Mouse (Mus musculus) heart, adult 2 months (tissue): Measurements from ENCODE around the gene Vps72. TPM values are rescaled to one million over a fixed set of nuclear protein-coding genes. Genes with fewer than 3 reads are reported as not detected.

Source experiments
- DNase-seq, 2 experiments: peaks; one replicate each; pipeline ENCODE4 v3.0.0; 2021
- H3K27ac ChIP-seq: fragments of 200-600 bp; 2 replicates; pipeline ENCODE4 v1.8.1; 2022
- H3K27me3 ChIP-seq: fragments of 200-500 bp; 2 replicates; pipeline ENCODE4 v1.6.1; 2012; ENCODE audit warnings: mild to moderate bottlenecking, low read length, inconsistent platforms, mixed read lengths; ENCODE audit not compliant: control insufficient read depth, insufficient read depth
- H3K36me3 ChIP-seq: fragments of 200-500 bp; 2 replicates; pipeline ENCODE4 v1.6.1; 2012; ENCODE audit warnings: low read length, inconsistent platforms; ENCODE audit not compliant: control insufficient read depth, insufficient read depth
- H3K4me1 ChIP-seq: fragments of 200-500 bp; 2 replicates; pipeline ENCODE4 v1.6.1; 2011; ENCODE audit warnings: low read length; ENCODE audit not compliant: control insufficient read depth, insufficient read depth
- H3K4me3 ChIP-seq: fragments of 200-600 bp; 2 replicates; pipeline ENCODE4 v1.8.1; 2022
- H3K79me2 ChIP-seq: fragments of 200-500 bp; replicated peaks from 2 replicates; pipeline ENCODE4 v1.6.1; 2012; ENCODE audit warnings: mild to moderate bottlenecking, inconsistent platforms, low read length, moderate library complexity, mixed read lengths; ENCODE audit not compliant: control insufficient read depth, insufficient read depth
- H3K9ac ChIP-seq: fragments of 200-500 bp; 2 replicates; pipeline ENCODE4 v1.6.1; 2012; ENCODE audit warnings: low read depth, mild to moderate bottlenecking, control low read depth, inconsistent platforms, low read length, mixed read lengths
- CTCF ChIP-seq: fragments of 200-600 bp; IDR thresholded peaks from 2 replicates; pipeline ENCODE4 v1.8.1; 2022; ENCODE audit warnings: antibody characterized with exemption, mild to moderate bottlenecking, moderate library complexity
- EP300 ChIP-seq: fragments of 200-500 bp; IDR thresholded peaks from 2 replicates; pipeline ENCODE4 v1.6.1; 2011; ENCODE audit warnings: low read depth, low read length, control low read depth; ENCODE audit not compliant: insufficient read depth
- POLR2A ChIP-seq: fragments of 200-500 bp; IDR thresholded peaks from 2 replicates; pipeline ENCODE4 v1.6.1; 2011; ENCODE audit warnings: mild to moderate bottlenecking, low read depth, low read length, control low read depth; ENCODE audit not compliant: insufficient read depth
- WGBS: fragments of 180-500 bp; shearing (Covaris S2); methylation state at CpG from one replicate; pipeline ENCODE4 v1.1.7; 2018; 5-methylcytosine and 5-hydroxymethylcytosine counted together
- intact Hi-C: fragments of 180-260 bp; cut with DNase I; formaldehyde crosslinking; loops from one replicate; pipeline ENCODE4 v1.15.1; 2025
- polyA plus RNA-seq: library from polyadenylated mRNA; depleted of rRNA; stranded (reverse); fragments of >200 nt; gene quantifications from 2 replicates; pipeline ENCODE4 v1.2.3, GENCODE M21; 2012
- total RNA-seq, 2 experiments: library from RNA; stranded (reverse); gene quantifications; 2 replicates each; pipeline ENCODE4 v1.2.3; 2021

The Vps72 gene
- total and polyA plus RNA-seq, 3 experiments, result 31.8 to 36.5 (median 34.5) TPM

DNA sequence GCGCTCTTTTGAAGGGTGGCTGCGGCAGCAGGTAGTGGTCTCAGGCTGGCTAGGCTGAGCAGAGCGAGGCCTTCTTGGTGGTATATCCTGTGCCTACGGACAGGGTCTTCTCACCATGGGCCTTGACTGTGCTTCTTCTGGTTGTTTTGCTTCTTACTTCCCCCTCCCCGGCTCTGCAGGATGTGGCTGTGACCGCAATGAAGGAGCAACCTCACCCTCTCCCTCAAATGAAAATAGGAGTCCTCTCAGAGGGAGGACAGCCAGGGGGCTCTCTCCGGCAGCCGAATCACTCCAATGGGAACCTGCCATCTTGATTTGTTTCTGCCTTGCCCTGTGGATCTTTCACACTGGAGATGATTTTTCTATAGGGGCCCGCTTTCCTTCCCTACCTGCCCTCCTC, 30.7 kb downstream of the Vps72 start:
- H3K9ac ChIP-seq, result no peak overlapping the region
- peak in 1 of 2 experiments; percentile 60 for DNase-seq
- no peaks in the 10 kb centered on the region for H3K36me3 ChIP-seq
- 89% methylated on average over 9 of the region's 9 CpGs for WGBS
- H3K4me3 ChIP-seq, result no peak overlapping the region
- 0 out of 2 replicates have a peak, but pooled peaks have one; percentile 25 for TF ChIP-seq POLR2A
- no peak for TF ChIP-seq EP300
- H3K27ac ChIP-seq, result peak overlapping the region; percentile 12; the same call in 1 of the 2 replicates
- no peaks in the 10 kb centered on the region for H3K4me1 ChIP-seq
- intact Hi-C loops, result loop anchor here (5.0 kb wide), 1 partner anchor 99 kb away; the partner anchor contains the start of gene Psmd4
- no peaks in the 10 kb centered on the region for H3K79me2 ChIP-seq
- no peaks in the 10 kb centered on the region for H3K27me3 ChIP-seq

DNA sequence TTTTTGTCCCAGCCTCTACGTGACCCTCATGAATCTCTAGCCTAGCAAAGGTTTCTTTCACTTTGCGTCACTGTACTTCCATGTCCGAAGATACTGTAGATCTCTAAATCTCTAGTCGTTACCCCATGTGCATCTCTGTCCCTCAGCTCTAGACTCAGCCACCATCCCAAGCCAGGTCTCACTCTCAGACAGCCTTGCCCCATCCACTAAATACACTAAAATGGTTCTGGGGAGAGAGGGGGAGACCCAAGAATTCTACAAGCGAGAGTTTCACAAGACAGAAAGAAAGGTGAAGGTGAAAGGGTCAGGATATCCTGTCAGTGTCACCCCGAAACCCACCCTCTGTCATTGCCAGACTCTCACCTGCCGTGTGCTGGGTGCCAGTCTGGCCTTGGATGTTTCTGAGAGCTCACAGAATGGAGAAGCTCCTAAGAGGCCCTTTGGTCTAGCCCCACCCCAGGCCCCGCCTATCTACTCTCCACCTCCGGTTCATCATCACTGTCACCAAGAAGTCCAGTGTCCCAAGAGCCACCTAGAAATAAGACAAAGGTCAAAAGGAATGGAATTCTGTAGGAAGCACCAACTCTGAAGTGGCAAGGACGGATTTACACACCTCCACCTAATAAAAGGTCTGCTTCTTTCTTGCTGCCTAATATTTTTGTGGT, 31.3 kb downstream of the Vps72 start, which contains the start of gene Tnfaip8l2:
Gene Tnfaip8l2, minus strand, starts transcription at position 409 of the 665 bp plus-strand sequence.
- no peaks in the 10 kb centered on the region for H3K79me2 ChIP-seq

DNA sequence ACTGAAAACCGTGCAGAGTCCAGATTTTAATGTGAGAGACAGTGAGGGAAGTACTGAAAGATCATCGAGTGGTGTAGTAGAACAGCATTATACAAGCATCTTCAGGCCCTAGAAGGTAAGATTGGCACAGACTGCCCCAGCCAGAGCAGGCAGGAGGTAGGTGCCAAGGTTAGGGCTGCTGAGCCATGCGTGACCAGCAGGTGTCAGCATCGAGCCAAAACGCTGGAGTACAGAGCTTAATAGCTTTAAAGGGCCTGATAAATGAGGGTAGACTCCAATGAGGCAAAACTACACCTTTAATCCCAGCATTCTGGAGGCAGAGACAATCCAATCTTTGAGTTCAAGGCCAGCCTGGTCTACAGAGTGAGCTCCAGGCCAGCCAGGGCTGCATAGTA, 31.8 kb downstream of the Vps72 start:
- WGBS, result 4% methylated on average over 5 of the region's 5 CpGs
- H3K4me1 ChIP-seq, result no peaks in the 10 kb centered on the region
- intact Hi-C loops, result loop anchor here (1.0 to 5.0 kb wide), 5 partner anchors 18 to 121 kb away; partner anchors contain the start of genes Gabpb2, Psmd4 and Sema6c
- H3K79me2 ChIP-seq, result no peaks in the 10 kb centered on the region
- H3K27ac ChIP-seq, result no peak overlapping the region
- no peak overlapping the region for H3K9ac ChIP-seq
- DNase-seq, result peak; percentile 88 to 92
- TF ChIP-seq CTCF (peak; percentile 99), POLR2A (0 out of 2 replicates have a peak, but pooled peaks have one; percentile 17), EP300 (peak; percentile 91)
- H3K27me3 ChIP-seq, result no peaks in the 10 kb centered on the region
- no peak overlapping the region for H3K4me3 ChIP-seq
- H3K36me3 ChIP-seq, result no peaks in the 10 kb centered on the region

More for the DNA sequence above, 31.3 kb downstream of the Vps72 start, which contains the start of gene Tnfaip8l2:
- intact Hi-C loops, result loop anchor here (1.0 to 5.0 kb wide), 5 partner anchors 19 to 121 kb away; partner anchors contain the start of genes Gabpb2, Psmd4 and Sema6c
- Histone ChIP-seq H3K27me3 (no peaks in the 10 kb centered on the region), H3K4me1 (no peaks in the 10 kb centered on the region), H3K9ac (no peak within 1 kb of the TSS), H3K4me3 (no peak within 1 kb of the TSS), H3K27ac (peak within 1 kb of the TSS; percentile 12; the same call in 1 of the 2 replicates), H3K36me3 (no peaks in the 10 kb centered on the region)
- peak in 1 of 2 experiments; percentile 69 for DNase-seq
- WGBS, result 82% methylated on average over 10 of the region's 10 CpGs
- TF ChIP-seq EP300 (no peak), POLR2A (peak; percentile 54; the same call in 1 of the 2 replicates)

DNA sequence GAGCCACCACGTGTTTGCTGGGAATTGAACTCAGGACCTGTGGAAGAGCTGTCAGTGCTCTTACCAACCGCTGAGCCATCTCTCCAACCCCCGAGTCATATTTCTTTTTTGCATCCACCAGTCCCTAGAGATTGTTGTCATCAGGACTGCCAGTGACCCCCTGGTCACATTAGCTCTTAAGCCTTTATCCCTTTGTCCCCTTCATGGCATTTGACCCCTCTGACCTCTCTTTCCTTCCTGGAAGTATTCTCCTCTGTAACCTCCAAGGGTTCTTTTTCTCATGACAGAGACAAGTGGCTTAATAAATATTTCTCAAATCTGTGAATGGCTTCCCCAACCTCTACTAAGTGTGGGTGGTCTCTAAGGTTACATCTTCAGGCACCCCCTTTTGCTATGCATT, 37.1 kb downstream of the Vps72 start:
- Histone ChIP-seq H3K27ac (no peak overlapping the region), H3K27me3 (no peaks in the 10 kb centered on the region), H3K9ac (no peak overlapping the region), H3K36me3 (no peaks in the 10 kb centered on the region), H3K4me3 (no peak overlapping the region), H3K79me2 (no peaks in the 10 kb centered on the region), H3K4me1 (no peaks in the 10 kb centered on the region)
- TF ChIP-seq CTCF, result no peak
- TF ChIP-seq POLR2A, result no peak
- TF ChIP-seq EP300, result no peak
- no peak for DNase-seq
- intact Hi-C loops, result loop anchor here (5.0 kb wide), 1 partner anchor 39 kb away; no protein-coding TSS in a partner anchor
- 67% methylated on average over 3 of the region's 3 CpGs for WGBS

- no peaks in the 10 kb centered on the region for H3K4me1 ChIP-seq
- DNase-seq, result no peak
- TF ChIP-seq EP300 (no peak), POLR2A (no peak), CTCF (peak; percentile 70)
- WGBS, result 36% methylated on average over 4 of the region's 4 CpGs
- H3K9ac ChIP-seq, result no peak overlapping the region
- H3K4me3 ChIP-seq, result no peak overlapping the region
- H3K36me3 ChIP-seq, result no peaks in the 10 kb centered on the region
- no peak overlapping the region for H3K27ac ChIP-seq
- no peaks in the 10 kb centered on the region for H3K79me2 ChIP-seq
- H3K27me3 ChIP-seq, result no peaks in the 10 kb centered on the region
- intact Hi-C loops, result no loop called here
These were observed 43.1 kb downstream of the Vps72 start for GRCm38 (mm10) chr3:95153874-95154273.

- DNase-seq, result no peak
- no peaks in the 10 kb centered on the region for H3K79me2 ChIP-seq
- 34% methylated on average over 8 of the region's 8 CpGs for WGBS
- intact Hi-C loops, result no loop called here
- H3K4me3 ChIP-seq, result peak overlapping the region; percentile 89
- peaks cover 5% of the 10 kb centered on the region for H3K4me1 ChIP-seq
- no peak for TF ChIP-seq EP300
- no peak for TF ChIP-seq POLR2A
- TF ChIP-seq CTCF, result no peak
- no peaks in the 10 kb centered on the region for H3K36me3 ChIP-seq
- peak overlapping the region; percentile 58 for H3K9ac ChIP-seq
- no peaks in the 10 kb centered on the region for H3K27me3 ChIP-seq
- H3K27ac ChIP-seq, result peak overlapping the region; percentile 34
These were observed 48.7 kb downstream of the Vps72 start for GRCm38 (mm10) chr3:95159511-95159986.
